Mouse (Mus musculus) ES-Bruce4 (cell line): ENCODE data around the gene Tas1r2.

Source experiments
- CTCF ChIP-seq: IDR thresholded peaks from one replicate; pipeline ENCODE4 v1.8.1; 2011; ENCODE audit warnings: low read depth, low read length
- EP300 ChIP-seq: IDR thresholded peaks from 2 replicates; pipeline ENCODE4 v1.6.1; 2011; ENCODE audit warnings: low read depth, low read length; ENCODE audit not compliant: insufficient read depth
- POLR2A ChIP-seq: IDR thresholded peaks from one replicate; pipeline ENCODE4 v1.8.1; 2011; ENCODE audit warnings: low read length; ENCODE audit not compliant: insufficient read depth

DNA sequence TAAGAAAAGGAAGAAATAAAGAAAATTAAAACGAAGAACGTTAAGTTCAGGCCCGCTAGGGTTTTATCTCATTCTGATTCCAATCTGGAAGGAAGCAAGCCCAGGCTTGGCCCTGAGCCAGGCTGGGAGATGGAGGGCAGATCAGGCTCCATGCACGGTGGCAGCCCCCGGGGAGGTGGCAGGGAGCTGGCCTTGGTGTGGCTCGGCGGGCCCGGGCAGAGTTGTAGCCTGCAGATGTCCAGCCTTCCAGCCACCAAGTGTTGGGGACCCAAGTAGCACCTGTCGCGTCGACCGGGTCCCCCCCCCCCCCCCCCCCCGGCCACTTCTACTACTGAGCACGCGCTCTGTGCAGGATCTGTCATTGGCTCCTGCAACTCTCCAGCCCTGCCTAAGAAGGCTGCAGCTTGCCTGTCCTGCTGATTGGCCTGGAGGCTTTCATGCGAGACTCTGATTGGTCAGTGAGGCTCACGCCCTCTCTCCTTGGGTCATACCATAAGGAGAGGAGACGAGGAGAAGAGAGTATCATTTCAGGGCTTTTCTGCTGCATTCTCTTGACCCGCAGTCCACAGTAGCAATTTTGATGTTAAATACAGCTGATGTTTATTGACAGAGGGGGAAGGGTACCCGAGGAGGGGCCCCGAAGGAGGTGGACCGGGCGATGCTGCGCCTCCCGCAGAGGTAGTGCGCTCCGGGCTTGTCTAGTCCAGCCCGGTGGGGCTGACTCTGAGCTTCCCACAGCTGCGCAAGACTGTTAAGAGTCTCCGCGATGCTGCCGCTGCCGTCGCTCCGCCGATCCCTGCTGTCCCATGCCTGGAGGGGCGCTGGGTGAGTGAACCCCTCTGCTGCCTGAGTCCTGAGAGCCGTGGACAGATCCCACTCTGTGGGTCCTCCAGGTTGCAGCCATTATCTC, 30.7 kb upstream of the Tas1r2 start, which contains the start of gene Aldh4a1:
- TF ChIP-seq EP300 (0 out of 2 replicates have a peak, but pooled peaks have one; percentile 56), POLR2A (peak; percentile 91), CTCF (no peak)
